Mouse (Mus musculus): ENCODE measurements at regions not wholly inside any gene's neighbourhood (a gene's known extent, or its start where the extent isn't known, plus 50 kb on each side); places are given as distances from the start of the nearest gene placed in this dataset.

- TF ChIP-seq CTCF (IDR thresholded peaks at IDR 0.05; ENCODE audit: low read depth, low read length) (no peak), POLR2AphosphoS5 (IDR thresholded peaks at IDR 0.05; ENCODE audit: insufficient replicate concordance, low read depth, low read length) (no peak), GATA1 (IDR thresholded peaks at IDR 0.05; ENCODE audit: borderline replicate concordance, low read length) (no peak), TAL1 (conservative IDR thresholded peaks at IDR 0.05; ENCODE audit: low read depth, low read length) (no peak)
Observed at GRCm38 (mm10) chr4:31499888-31500287, 464.0 kb upstream of the Map3k7 start.
